Mouse (Mus musculus) mouse trophoblast stem cell (cell line): ENCODE data around the gene Far2.

Experiments used
- in situ Hi-C, 2 experiments: fragments of 300-500 bp; cut with MseI, MboI; formaldehyde crosslinking; loops; 2 replicates in 1 of 2; 3 replicates in 1 of 2; pipeline ENCODE4 v1.15.1; 2025

The Far2 gene

GRCm38 (mm10) chr6:148046881-148047649 is at the start of gene Far2:
Gene Far2 (plus strand): TSS chr6:148047259.
- in situ Hi-C loops, result no loop called here

DNA sequence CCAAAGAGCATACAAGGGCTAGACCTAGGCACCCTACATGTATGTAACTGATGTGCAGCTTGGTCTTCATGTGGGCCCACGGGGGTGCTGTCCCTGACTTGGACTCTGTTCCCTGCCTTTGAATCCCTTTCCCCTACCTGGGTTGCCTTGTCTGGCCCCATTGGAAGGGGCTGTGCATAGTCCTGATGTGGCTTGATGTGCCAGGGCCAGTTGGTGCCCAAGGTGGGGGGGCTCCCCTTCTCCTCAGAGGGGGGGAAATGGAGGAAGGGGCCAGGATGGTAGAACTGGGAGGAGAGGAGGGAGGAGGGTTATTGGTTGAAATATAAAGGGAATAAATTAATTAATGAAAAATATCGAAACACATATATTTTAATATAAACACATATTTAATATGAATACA is 46.6 kb upstream of the Far2 start:
- in situ Hi-C loops, result no loop called here

DNA sequence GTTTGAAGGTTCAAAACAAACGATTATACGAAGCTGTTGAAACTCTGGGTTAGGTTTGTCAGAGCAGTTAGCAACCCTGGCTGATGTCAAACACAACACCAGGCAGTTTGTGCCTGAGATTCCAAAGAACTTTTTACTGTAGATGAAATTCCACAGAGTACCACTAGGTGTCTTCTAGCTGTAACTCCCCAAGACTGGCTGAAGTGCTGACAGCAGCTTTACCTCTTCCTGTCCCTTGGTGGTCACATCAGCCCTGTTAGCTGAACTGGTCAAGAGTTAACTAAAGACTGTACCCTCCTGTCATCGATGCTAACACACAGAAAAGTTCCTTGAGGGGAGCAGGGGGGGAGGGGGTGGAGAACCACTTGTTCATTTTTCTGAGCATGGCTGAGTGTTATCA is 46.0 kb upstream of the Far2 start:
- in situ Hi-C loops, result no loop called here

- in situ Hi-C loops, result no loop called here
Measured at GRCm38 (mm10) chr6:148006118-148006837, 40.8 kb upstream of the Far2 start.

DNA sequence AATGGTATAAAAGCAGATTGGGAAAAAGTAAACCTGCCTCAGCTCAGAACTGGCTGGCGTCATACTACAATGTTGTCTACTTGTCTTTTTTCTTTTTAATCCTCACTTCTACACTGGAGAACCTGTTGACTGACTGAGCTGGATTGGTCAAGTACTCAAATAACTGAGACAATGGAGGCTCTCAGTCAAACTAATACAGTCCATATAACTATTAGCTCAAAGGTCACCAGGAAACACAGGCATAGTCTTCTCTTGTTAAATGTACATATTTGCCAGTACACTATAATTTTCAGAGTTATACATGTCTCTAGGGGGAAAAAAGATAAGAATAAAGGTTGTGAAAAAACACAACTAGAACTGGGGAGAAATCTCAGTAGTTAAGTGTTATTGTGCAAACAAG is 6.3 kb upstream of the Far2 start:
- in situ Hi-C loops, result no loop called here

DNA sequence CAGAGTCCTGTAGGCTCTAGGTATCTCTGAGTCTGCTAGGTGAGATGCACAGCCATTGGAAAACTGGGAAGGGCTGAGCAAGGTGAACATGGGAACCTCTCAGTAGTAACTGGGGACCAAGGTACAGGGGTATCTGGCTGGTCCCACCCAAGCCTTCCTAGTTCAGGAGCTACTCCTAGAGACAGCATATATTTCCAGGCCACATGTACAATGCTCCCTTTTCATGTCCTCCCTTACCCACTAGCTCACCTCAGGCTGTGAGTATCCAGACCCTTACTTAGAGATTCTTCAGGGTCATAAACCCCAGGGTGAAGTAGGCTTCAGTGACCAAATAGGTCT is 560 bp downstream of the Far2 start:
- in situ Hi-C loops, result no loop called here

GRCm38 (mm10) chr6:148063131-148063530 is 16.1 kb downstream of the Far2 start:
- in situ Hi-C loops, result no loop called here

- in situ Hi-C loops, result no loop called here
Measured at GRCm38 (mm10) chr6:148066267-148066666, 19.2 kb downstream of the Far2 start.

GRCm38 (mm10) chr6:148068786-148069185 is 21.7 kb downstream of the Far2 start:
- in situ Hi-C loops, result no loop called here

DNA sequence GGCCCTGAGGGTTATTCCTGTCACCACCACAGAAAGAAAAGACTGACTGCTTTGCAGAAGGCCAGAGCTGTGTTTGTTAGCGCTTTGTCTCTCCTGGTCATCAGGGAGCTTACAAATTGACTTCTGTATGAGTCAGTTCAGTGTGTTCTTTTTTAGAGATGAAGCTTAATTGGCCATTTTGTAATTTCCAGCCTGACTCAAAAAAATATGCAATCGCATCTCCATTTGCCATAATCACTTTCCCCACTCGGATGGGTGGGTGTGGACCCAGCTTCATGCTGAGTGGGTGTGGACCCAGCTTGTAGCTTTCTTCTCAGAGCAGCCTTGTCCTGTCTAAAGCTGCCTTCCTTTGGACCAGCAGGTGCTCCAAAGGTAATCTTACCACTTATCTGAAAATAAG is 26.5 kb downstream of the Far2 start:
- in situ Hi-C loops, result no loop called here

DNA sequence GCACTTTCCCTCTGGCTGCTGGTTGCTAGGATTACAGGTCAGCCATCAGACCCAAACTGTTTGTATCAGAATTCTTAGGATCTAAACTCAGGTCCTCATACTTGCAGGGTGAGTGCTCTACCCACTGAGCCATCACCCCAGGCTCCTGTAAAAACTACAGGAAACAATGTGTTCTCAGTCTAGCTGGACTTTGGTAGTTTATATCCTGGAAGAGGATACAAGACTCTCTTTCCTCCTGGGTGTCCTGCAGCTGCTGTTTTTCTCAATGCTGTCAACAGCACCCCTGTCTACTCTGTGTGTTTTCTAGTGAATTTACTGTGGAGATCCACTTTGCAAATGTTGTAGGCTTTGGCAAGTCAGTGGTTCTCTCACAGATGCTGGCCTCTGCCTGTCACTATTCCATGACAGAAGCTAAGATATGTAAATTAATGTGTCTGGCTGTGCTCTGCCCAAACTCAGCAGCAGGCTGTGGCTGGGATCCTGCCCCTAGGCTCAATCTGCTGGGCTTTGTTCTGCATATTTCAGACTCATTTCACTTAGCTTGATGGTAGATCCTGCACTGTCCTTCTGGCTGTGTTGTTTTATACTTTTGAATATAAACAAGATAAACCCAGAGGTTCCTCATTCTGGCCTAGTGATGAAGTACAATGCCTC is 27.3 kb downstream of the Far2 start:
- in situ Hi-C loops, result no loop called here

DNA sequence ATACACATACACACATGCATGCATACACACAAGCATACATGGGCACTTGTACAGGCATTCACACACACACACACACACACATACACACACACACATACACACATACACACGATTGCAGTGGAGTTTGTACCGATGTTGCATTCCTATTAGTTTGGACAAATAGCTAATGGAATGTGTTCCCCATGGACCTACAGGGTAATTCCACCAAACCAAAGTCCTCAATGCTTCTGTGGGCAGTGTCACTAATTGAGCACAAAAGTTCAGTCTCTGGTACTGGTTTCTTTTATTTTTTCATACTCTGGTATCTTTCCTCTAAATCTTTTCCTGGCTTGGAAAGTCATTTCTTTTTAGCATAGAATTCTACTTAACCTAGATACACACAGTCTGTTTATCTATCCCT is 36.8 kb downstream of the Far2 start:
- in situ Hi-C loops, result no loop called here

DNA sequence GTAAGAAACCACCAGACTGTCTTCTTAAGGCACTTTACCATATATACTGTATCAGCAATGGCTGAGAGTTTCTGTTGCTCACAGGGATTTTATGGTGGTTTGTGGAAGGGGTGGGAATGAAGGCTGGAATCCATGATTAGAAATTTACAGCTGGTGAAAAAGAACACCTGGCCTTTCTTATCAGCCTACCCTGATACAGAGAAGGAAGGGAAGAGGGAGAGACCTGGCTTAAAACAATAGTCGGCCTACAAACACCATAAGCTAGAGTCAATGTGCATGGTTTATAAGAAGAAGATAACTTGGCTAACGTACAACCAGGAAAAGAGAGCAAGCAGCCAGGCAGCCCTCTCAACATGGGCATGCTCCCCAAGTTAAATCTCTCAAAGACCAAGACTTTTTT is 37.3 kb downstream of the Far2 start:
- in situ Hi-C loops, result no loop called here

- in situ Hi-C loops, result no loop called here
Measured at GRCm38 (mm10) chr6:148097039-148097438, 50.0 kb downstream of the Far2 start.

GRCm38 (mm10) chr6:148101977-148102376 is 54.9 kb downstream of the Far2 start:
- in situ Hi-C loops, result no loop called here

- in situ Hi-C loops, result no loop called here
Measured at GRCm38 (mm10) chr6:148102434-148102833, 55.4 kb downstream of the Far2 start.

GRCm38 (mm10) chr6:148104212-148104611 is 57.2 kb downstream of the Far2 start:
- in situ Hi-C loops, result no loop called here

- in situ Hi-C loops, result no loop called here
Measured at GRCm38 (mm10) chr6:148105722-148106268, 58.7 kb downstream of the Far2 start.

- in situ Hi-C loops, result no loop called here
Measured at GRCm38 (mm10) chr6:148108741-148109472, 61.8 kb downstream of the Far2 start.

DNA sequence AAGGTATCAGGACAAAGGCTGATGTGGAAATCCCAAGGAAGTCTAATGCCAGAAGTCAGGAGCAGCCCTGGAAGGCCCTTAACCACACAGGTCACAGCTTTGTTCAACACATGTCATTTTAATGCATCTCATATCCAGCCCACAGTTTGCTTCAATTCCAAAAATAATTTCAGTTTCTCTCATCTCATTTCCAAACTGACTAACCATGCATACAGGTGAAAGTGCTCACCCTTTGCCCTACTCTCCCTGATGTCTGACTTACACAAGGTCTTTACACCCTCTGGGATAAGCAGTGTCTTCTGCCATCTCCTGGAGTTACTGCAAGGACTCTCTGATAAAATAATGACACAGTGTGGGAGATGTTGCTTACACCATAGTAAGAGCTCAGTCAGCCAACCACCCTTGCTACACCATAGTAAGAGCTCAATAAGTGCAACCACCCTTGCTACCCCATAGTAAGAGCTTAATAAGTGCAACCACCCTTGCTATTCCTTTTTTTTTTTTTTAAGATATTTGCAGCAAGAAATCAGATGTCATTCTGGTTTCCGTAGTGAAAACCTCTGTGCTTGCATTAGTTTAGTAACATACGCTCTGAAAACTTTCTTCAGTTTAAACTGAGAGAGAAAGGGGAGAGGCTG is 64.1 kb downstream of the Far2 start:
- in situ Hi-C loops, result no loop called here

- in situ Hi-C loops, result no loop called here
Measured at GRCm38 (mm10) chr6:148116371-148116770, 69.3 kb downstream of the Far2 start.
